Mouse (Mus musculus) activated CD4-positive, CD25-positive, alpha-beta regulatory T cell, adult 9 weeks (primary cell): Measurements from ENCODE around the gene Snap91. TPM values are rescaled to one million over a fixed set of nuclear protein-coding genes. Genes with fewer than 3 reads are reported as not detected.

ENCODE experiments used
- polyA plus RNA-seq: library from polyadenylated mRNA; unstranded; fragments of 100-300 nt; shearing (Covaris generic); gene quantifications from one replicate; pipeline ENCODE4 v1.2.1, GENCODE M21; 2017

Gene Snap91
- polyA plus RNA-seq, result not detected

GRCm38 (mm10) chr9:86880113-86880972 is at the start of gene Snap91:
Gene Snap91 (minus strand): TSS chr9:86880654.

GRCm38 (mm10) chr9:86742959-86743911 is 137.2 kb downstream of the Snap91 start, which contains the start of gene Prss35:
Gene Prss35 (plus strand): TSS chr9:86743649.

Other genes starting within 250 kb of the Snap91 start
- not detected for gene Me1, start 184.7 kb downstream of the Snap91 start, polyA plus RNA-seq
- gene Prss35, start 137.0 kb downstream of the Snap91 start, polyA plus RNA-seq, result not detected
- gene Ripply2, start 134.9 kb upstream of the Snap91 start, polyA plus RNA-seq, result not detected
- 50.0 TPM for gene Cyb5r4, start 141.4 kb upstream of the Snap91 start, polyA plus RNA-seq